Mouse (Mus musculus) CD4-positive, CD25-positive, alpha-beta regulatory T cell, adult 2 months (primary cell): Measurements from ENCODE around the gene Itga6.
"Not testable (repeated sequence)": the region's sequence is repeated elsewhere in the genome, so short reads cannot be mapped to it uniquely, and the experiment has no call there.

Experiments used
- DNase-seq: peaks from one replicate; pipeline ENCODE4 v3.0.0-alpha.2; 2012; ENCODE audit warnings: low read depth, low spot score

Gene Itga6

GRCm38 (mm10) chr2:71891536-71891935, 146.1 kb downstream of the Itga6 start:
- DNase-seq, result no peak

GRCm38 (mm10) chr2:71892741-71893349, 147.4 kb downstream of the Itga6 start:
- no peak for DNase-seq

- DNase-seq, result no peak
Observed at GRCm38 (mm10) chr2:71895596-71896286, 150.3 kb downstream of the Itga6 start.

- no peak for DNase-seq
Observed at GRCm38 (mm10) chr2:71897420-71897819, 152.0 kb downstream of the Itga6 start.

GRCm38 (mm10) chr2:71898335-71898856, 153.0 kb downstream of the Itga6 start:
- DNase-seq, result peak; percentile 69

GRCm38 (mm10) chr2:71899886-71900285, 154.5 kb downstream of the Itga6 start:
- DNase-seq, result no peak

- DNase-seq, result no peak
Observed at GRCm38 (mm10) chr2:71905154-71905553, 159.7 kb downstream of the Itga6 start.

GRCm38 (mm10) chr2:71906356-71906755, 160.9 kb downstream of the Itga6 start:
- not testable (repeated sequence) for DNase-seq
